Mouse (Mus musculus): ENCODE results near the gene Abcd3.

DNA sequence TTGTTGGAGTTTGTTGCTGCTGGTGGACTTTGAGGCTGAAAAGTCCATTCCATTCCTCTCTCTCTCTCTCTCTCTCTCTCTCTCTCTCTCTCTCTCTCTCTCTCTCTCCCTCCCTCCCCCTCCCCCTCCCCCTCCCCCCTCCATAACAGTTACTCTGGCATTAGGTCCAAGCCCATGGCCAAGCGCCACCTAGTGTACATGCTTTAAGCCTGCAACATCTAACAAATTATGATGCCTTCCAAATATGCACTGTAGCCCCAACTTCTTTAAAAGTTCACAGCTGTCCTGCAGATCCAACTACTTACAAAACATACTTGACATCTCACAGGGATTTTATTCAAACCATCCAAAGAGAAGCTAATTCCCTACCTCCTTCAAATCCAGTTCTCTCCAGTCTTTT, 77.6 kb downstream of the Abcd3 start:
- TF ChIP-seq GATA1 (IDR thresholded peaks at IDR 0.05; ENCODE audit: borderline replicate concordance, low read length), result no peak
- no peak for TF ChIP-seq FLI1 (IDR thresholded peaks at IDR 0.05; ENCODE audit: low read length)
